Mouse (Mus musculus): ENCODE measurements around the gene Olfr465-ps1.

GRCm38 (mm10) chr13:65111961-65112360, 25.9 kb upstream of the Olfr465-ps1 start:
- TF ChIP-seq POLR2A (IDR thresholded peaks at IDR 0.05; ENCODE audit: borderline replicate concordance, low read depth, low read length): no peak
- TF ChIP-seq CTCF (IDR thresholded peaks at IDR 0.05; ENCODE audit: low read depth, low read length): no peak

Data from bone marrow macrophage, adult 2 months (primary cell).